Mouse (Mus musculus): ENCODE measurements around the gene Ankrd55. TPM values are rescaled to one million over a fixed set of nuclear protein-coding genes. Genes with fewer than 3 reads are reported as not detected.
"Not testable (repeated sequence)": the region's sequence is repeated elsewhere in the genome, so short reads cannot be mapped to it uniquely, and the experiment has no call there.

The Ankrd55 gene
- polyA plus RNA-seq, 1 experiment, result not detected

DNA sequence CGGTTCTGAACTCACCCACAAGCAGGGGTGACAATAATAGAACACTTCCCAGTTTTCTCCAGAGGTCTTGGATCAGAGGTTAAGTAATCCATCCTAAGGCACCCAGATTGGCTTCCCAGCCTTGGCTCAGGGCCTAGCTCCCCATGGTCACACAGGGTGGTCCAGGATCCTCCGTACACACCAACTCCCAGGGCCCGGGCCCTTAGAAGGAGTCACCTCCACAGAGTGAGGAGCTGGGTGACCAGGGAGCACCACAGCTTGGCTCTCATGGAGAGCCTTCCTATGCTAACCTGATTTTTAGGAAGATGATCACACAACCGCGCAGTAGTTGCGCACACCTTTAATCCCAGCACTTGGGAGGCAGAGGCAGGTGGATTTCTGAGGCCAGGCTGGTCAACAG lies 127.6 kb downstream of the Ankrd55 start:
- no peak for TF ChIP-seq TAL1 (IDR thresholded peaks at IDR 0.05; ENCODE audit: low read length)
- no peak for TF ChIP-seq GATA1 (IDR thresholded peaks at IDR 0.05; ENCODE audit: low read length)
- no peaks in the 10 kb centered on the region for H3K36me3 ChIP-seq (ENCODE audit: control insufficient read depth)
- H3K4me3 ChIP-seq (replicated peaks), result no peak overlapping the region
- H3K9me3 ChIP-seq (ENCODE audit: control insufficient read depth, low read length), result no peaks in the 10 kb centered on the region; the same call in 1 of the 2 replicates
- peaks cover 18% of the 10 kb centered on the region for H3K4me1 ChIP-seq (ENCODE audit: control insufficient read depth)
- H3K27me3 ChIP-seq (ENCODE audit: control insufficient read depth), result no peaks in the 10 kb centered on the region

DNA sequence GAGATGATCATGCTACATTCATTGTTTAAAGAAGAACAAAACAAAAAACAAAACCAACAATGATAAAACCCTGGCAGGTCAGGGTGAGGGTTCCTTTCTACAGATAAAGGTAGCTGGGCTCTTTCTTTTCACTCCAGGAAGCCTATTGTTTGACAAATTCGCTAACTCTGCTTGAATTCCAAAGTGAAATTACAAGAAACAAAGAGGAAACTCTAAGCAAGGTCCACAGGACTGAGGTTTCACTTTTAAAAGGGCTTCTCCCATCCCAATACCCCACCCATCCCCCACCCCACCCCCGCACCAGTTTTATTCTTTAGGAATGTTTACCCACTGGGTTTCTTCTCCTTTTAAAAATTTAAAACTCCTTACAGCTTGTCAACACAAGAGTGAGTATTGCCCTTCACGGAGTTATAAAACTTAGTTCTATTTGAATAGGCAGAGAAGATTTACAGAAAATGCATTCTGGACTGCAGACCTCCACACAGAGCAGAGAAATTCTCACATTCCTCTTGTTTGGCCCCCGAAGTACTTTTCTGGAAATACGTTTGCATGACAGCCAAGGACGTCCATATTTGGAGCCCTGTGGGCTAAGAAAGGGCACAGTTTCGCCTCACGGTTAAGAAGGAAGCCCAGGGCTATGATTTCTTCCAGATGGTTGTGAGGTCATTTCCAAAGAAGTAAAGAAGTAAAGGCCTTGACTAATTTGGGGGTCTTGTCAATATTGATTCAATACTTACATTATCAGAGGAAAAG lies 128.3 kb downstream of the Ankrd55 start:
- H3K4me3 ChIP-seq (replicated peaks), result no peak overlapping the region
- H3K9me3 ChIP-seq (ENCODE audit: control insufficient read depth, low read length), result no peaks in the 10 kb centered on the region; the same call in 1 of the 2 replicates
- no peaks in the 10 kb centered on the region for H3K27me3 ChIP-seq (ENCODE audit: control insufficient read depth)
- H3K36me3 ChIP-seq (ENCODE audit: control insufficient read depth), result no peaks in the 10 kb centered on the region
- no peak for TF ChIP-seq TAL1 (IDR thresholded peaks at IDR 0.05; ENCODE audit: low read length)
- TF ChIP-seq GATA1 (IDR thresholded peaks at IDR 0.05; ENCODE audit: low read length), result no peak
- peaks cover 18% of the 10 kb centered on the region for H3K4me1 ChIP-seq (ENCODE audit: control insufficient read depth)

DNA sequence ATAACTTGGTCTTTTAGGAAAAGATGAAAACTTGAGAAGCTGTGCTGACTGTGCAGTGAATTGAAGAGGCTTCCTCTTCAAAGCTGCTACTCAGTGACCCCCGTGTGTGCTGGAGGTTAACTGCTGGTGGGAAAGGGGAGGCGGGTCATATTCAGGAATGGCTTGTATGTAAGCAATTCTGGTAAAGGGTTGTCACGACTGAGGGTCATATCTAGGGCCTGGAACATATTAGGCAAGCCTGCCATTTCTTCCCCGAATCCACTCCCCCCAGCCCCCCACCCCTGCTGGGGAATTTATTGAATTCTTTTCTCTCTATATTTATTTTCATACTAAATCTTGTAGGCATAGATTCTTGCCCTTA lies 128.9 kb downstream of the Ankrd55 start:
- Histone ChIP-seq H3K4me3 (replicated peaks) (no peak overlapping the region), H3K27me3 (ENCODE audit: control insufficient read depth) (no peaks in the 10 kb centered on the region), H3K9me3 (ENCODE audit: control insufficient read depth, low read length) (no peaks in the 10 kb centered on the region; the same call in 1 of the 2 replicates), H3K36me3 (ENCODE audit: control insufficient read depth) (no peaks in the 10 kb centered on the region), H3K4me1 (ENCODE audit: control insufficient read depth) (peaks cover 18% of the 10 kb centered on the region)
- TF ChIP-seq GATA1 (IDR thresholded peaks at IDR 0.05; ENCODE audit: low read length), result no peak

DNA sequence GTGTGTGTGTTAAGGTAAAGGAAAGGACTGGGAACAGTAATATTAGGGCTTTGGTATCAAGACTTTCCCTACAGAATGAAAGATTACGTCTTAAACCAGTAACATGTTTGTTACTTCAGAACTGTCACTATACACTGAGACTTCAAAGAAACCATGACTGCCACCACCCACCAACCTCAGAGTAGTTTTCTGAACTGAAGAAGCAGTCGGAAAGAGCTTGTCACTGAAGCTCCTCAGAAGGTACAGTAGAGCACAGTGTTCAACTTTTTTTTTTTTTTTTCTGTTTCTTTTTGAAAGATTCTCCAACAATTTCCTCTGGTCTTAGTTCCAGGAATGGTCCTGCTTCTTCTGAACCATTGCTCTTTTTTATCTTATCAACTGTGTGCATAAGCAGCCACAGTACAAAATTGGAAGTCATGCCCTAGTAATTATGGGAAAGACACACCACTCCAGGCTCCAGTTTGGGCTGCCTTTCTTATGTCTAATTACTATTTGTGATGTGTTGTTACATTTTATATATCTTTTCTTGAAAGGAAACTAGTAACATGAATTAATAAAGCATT lies 129.7 kb downstream of the Ankrd55 start:
- H3K4me3 ChIP-seq (replicated peaks), result no peak overlapping the region
- no peaks in the 10 kb centered on the region; the same call in 1 of the 2 replicates for H3K9me3 ChIP-seq (ENCODE audit: control insufficient read depth, low read length)
- H3K4me1 ChIP-seq (ENCODE audit: control insufficient read depth), result peaks cover 18% of the 10 kb centered on the region
- no peaks in the 10 kb centered on the region for H3K27me3 ChIP-seq (ENCODE audit: control insufficient read depth)
- TF ChIP-seq GATA1 (IDR thresholded peaks at IDR 0.05; ENCODE audit: low read length) (no peak), TAL1 (IDR thresholded peaks at IDR 0.05; ENCODE audit: low read length) (no peak)
- no peaks in the 10 kb centered on the region for H3K36me3 ChIP-seq (ENCODE audit: control insufficient read depth)

DNA sequence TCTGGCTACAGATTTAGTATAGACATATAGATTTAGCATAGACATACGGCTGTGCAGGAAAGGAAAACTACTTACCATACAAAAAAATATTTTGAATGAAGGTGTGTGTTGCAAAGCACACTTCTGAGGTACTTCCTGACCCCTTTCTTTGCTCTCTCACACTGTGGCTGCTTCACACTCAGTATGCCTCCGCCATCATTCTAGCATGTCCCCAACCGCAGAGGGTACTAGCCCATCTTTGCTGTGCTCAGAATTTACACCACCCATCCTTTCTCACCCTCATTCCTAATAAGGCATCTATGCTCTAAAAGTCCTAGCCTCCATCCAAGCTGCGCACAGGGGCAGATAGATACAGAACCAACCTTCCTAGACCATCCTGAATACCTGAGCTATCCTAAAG lies 130.3 kb downstream of the Ankrd55 start:
- Histone ChIP-seq H3K27me3 (ENCODE audit: control insufficient read depth) (no peaks in the 10 kb centered on the region), H3K4me1 (ENCODE audit: control insufficient read depth) (peaks cover 18% of the 10 kb centered on the region), H3K4me3 (replicated peaks) (no peak overlapping the region), H3K9me3 (ENCODE audit: control insufficient read depth, low read length) (no peaks in the 10 kb centered on the region; the same call in 1 of the 2 replicates), H3K36me3 (ENCODE audit: control insufficient read depth) (no peaks in the 10 kb centered on the region)
- TF ChIP-seq GATA1 (IDR thresholded peaks at IDR 0.05; ENCODE audit: low read length) (no peak), TAL1 (IDR thresholded peaks at IDR 0.05; ENCODE audit: low read length) (no peak)

DNA sequence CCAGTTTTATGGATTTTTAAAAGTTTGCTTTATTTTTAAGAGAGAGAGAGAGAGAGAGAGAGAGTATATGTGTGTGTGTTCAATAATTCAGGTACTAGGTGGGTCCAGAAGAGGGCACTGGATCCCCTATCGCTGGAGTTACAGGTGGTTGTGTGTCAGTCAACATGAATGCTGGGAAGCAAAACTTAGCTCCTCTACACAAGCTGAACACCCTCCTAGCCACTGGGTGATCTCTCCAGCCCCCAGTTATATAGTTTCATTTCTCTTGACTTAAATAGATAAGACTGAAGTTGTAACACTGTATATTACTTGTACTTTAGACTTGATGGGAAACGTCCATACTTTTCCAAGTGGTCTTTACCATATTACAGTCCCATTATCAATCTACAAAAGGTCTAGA lies 136.0 kb downstream of the Ankrd55 start:
- TF ChIP-seq TAL1 (IDR thresholded peaks at IDR 0.05; ENCODE audit: low read length), result no peak
- no peak for TF ChIP-seq GATA1 (IDR thresholded peaks at IDR 0.05; ENCODE audit: low read length)
- no peaks in the 10 kb centered on the region for H3K27me3 ChIP-seq (ENCODE audit: control insufficient read depth)
- no peaks in the 10 kb centered on the region for H3K36me3 ChIP-seq (ENCODE audit: control insufficient read depth)
- no peak overlapping the region for H3K4me3 ChIP-seq (replicated peaks)
- H3K9me3 ChIP-seq (ENCODE audit: control insufficient read depth, low read length), result no peaks in the 10 kb centered on the region
- no peaks in the 10 kb centered on the region; the same call in none of the 2 replicates for H3K4me1 ChIP-seq (ENCODE audit: control insufficient read depth)

DNA sequence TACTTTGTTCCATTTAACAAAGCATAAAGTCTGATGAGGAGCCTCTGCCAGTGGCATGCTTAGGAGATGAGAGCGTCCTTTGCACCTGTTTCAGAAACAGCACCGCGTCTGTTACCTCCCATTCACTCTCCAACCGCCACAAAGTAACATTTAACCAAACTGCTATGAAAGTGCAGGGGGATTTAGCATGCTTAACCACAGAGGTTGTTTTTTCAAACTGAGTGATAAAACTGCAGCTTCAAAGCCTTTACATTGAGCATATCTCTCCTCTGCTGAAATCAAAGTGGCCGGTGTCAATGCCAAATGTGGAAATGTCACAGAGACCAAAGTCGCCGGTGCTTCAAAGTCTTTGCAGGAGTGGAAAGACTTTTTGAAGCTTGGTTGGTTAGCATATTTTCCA lies 136.4 kb downstream of the Ankrd55 start:
- Histone ChIP-seq H3K9me3 (ENCODE audit: control insufficient read depth, low read length) (no peaks in the 10 kb centered on the region), H3K36me3 (ENCODE audit: control insufficient read depth) (no peaks in the 10 kb centered on the region), H3K4me1 (ENCODE audit: control insufficient read depth) (no peaks in the 10 kb centered on the region; the same call in none of the 2 replicates), H3K4me3 (replicated peaks) (no peak overlapping the region), H3K27me3 (ENCODE audit: control insufficient read depth) (no peaks in the 10 kb centered on the region)
- no peak for TF ChIP-seq GATA1 (IDR thresholded peaks at IDR 0.05; ENCODE audit: low read length)
- no peak for TF ChIP-seq TAL1 (IDR thresholded peaks at IDR 0.05; ENCODE audit: low read length)

DNA sequence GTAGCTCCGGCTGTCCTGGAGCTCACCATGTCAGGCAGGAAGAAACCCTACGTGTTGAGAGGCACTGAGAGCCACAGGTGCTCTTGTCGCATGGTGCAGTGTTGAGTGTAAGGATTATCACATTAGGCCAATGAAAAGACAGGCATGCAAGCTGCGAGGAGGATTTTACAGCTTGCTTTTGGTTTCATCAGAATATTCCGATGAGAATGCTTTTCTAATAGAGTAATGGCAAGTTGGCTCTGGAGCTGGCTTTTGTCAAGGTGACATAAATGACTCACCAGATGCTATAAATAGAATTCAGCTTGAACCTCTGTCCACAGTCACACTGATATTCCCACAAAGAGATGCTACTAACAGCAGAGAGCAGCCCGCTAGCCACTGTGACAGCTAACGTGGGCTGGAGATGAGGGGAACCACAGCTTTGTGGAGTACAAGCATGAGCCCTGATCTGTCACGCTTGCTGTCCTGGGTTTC lies 137.0 kb downstream of the Ankrd55 start:
- no peaks in the 10 kb centered on the region for H3K36me3 ChIP-seq (ENCODE audit: control insufficient read depth)
- H3K4me3 ChIP-seq (replicated peaks), result no peak overlapping the region
- TF ChIP-seq TAL1 (IDR thresholded peaks at IDR 0.05; ENCODE audit: low read length), result no peak
- TF ChIP-seq GATA1 (IDR thresholded peaks at IDR 0.05; ENCODE audit: low read length), result no peak
- H3K27me3 ChIP-seq (ENCODE audit: control insufficient read depth), result no peaks in the 10 kb centered on the region
- H3K4me1 ChIP-seq (ENCODE audit: control insufficient read depth), result no peaks in the 10 kb centered on the region; the same call in none of the 2 replicates
- H3K9me3 ChIP-seq (ENCODE audit: control insufficient read depth, low read length), result no peaks in the 10 kb centered on the region

DNA sequence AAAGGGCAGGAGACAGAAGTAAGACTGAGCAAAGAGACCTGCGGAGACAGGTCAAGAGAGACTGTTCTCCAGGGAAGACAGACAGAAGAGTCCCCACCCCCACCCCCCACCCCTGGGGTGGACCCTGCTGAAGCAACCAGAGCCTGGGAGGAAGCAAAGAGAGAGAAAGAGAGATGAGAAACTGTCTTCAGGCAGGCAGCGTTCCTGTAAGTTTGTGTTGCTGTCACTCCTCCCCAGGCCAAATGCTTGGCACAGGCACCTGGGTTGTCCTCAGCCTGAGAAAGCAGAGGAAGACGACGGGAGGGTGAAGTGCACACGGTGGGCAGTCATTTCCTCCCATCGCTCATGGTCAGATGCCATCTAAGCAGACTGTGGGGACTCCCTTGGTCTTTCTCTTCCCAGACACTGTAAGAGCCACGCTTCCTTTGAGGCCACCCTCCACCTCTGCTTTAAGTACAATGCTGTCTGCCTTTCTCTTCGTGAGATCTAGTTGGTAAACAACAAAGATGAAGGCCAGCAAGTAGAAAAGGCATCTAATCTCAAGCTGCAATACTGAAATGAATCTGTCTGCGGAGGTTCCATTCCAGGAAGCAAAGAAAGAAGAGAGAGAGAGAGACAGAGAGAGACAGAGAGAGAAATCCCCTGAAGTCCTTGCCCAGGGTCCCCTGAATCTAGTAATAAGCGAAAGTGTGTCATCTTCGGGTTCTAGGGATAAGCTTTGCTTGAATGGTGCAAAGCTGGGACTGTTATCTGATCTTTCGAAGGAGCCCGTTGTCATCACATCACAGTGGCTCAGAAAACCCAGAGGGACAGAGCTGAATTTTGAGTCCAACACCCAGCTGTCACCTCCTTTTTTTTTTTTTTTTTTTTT lies 138.2 kb downstream of the Ankrd55 start:
- no peaks in the 10 kb centered on the region; the same call in none of the 2 replicates for H3K4me1 ChIP-seq (ENCODE audit: control insufficient read depth)
- H3K36me3 ChIP-seq (ENCODE audit: control insufficient read depth), result no peaks in the 10 kb centered on the region
- TF ChIP-seq GATA1 (IDR thresholded peaks at IDR 0.05; ENCODE audit: low read length), result no peak
- TF ChIP-seq TAL1 (IDR thresholded peaks at IDR 0.05; ENCODE audit: low read length), result no peak
- no peaks in the 10 kb centered on the region for H3K27me3 ChIP-seq (ENCODE audit: control insufficient read depth)
- no peak overlapping the region for H3K4me3 ChIP-seq (replicated peaks)
- H3K9me3 ChIP-seq (ENCODE audit: control insufficient read depth, low read length), result no peaks in the 10 kb centered on the region

DNA sequence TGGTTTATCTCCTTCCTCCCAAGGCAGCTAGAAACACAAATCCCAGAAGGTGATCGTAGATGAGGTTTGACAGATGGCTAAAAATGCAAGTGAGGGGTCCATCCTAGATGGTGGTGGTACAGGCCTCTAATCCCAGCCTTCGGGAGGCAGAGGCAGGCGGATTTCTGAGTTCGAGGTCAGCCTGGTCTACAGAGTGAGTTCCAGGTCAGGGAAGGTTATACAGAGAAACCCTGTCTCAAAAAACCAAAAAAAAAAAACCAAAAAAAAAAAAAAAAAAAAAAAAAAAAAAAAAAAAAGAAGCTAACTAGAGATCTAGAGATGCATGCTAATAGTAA lies 138.9 kb downstream of the Ankrd55 start:
- H3K27me3 ChIP-seq (ENCODE audit: control insufficient read depth); H3K4me1 ChIP-seq (ENCODE audit: control insufficient read depth); H3K4me3 ChIP-seq (replicated peaks); H3K36me3 ChIP-seq (ENCODE audit: control insufficient read depth); H3K9me3 ChIP-seq (ENCODE audit: control insufficient read depth, low read length): not testable (repeated sequence)

Data from erythroblast, embryonic 14.5 days (primary cell).